Mouse (Mus musculus) bone marrow macrophage, adult 2 months (primary cell): ENCODE data around the gene Adamts3.

Source experiments
- CTCF ChIP-seq: IDR thresholded peaks from 2 replicates; pipeline ENCODE4 v1.5.1; 2012; ENCODE audit warnings: low read depth, mild to moderate bottlenecking, low read length, moderate library complexity
- POLR2A ChIP-seq: IDR thresholded peaks from 2 replicates; pipeline ENCODE4 v1.6.1; 2012; ENCODE audit warnings: mild to moderate bottlenecking, low read depth, low read length, borderline replicate concordance

DNA sequence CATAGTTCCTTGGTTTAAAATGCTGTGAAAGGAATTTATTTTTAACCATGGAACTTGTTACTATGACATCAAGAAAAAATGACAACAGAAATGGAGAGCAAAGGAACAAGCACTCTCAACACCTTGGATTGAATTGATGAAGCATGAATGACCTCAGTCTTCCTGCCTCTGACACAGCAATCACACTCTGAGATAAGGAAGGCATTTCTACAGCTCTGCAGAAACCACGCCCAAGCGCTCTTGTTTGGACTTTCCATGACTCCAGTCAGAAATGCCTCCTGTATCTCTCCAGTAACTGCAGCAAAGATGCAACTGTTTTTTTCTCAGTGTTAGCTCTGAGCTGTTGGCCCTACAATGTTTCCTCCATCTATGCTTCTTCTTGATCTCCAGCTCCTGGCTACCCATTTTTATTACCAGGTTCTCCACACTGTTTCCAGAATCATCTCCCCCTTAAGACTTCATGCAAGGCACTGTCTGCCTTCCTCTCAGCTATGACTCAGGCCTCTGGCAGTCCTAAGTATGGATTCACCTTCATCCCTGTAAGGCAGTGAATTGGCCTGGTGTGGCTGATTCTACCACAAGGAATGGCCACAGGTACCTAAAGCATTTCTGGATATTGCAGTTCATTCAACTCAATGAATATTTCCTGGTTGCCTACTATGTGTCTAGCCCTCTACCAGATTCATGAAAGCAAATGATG, 134.8 kb downstream of the Adamts3 start:
- TF ChIP-seq POLR2A (no peak), CTCF (no peak)
